In the genomic region with DNA sequence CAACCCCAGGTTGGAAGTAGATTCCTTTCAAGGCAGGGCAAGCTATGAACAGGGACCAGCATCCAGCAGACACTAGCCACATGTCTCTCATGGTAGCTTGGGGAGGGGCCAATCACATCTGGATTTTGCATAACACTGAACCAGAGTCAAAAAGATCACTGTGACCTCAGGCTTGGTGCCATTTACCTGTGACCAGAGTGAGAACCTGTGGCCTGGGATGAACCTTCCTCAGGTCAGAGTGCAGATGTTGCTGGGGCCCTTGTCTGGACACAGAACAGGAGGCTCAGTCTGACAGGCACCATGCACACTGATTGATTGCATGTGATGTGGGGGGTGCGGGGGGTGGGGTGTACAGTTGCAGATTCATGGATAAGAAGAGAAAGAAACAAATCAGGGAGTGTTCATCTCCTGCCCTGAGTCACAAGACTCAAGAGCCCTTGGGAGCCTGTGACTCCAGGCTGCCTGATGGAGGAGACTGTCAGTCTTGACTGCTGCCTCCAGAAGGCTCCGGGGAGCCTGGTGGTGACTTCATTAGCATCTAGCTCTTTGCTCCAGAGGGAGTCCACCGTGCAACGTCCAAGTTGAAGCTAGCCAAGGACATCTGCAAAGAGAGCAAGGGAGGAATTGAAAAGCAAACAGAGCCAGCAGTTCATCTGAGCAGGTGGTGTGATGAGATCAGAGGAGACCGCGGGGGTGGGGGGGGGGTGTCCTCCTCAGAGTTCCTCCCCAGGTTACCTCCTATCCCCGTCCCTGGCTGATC, we compare ENCODE assay signal across 23 mouse cellular contexts. TPM values are rescaled to one million over a fixed set of nuclear protein-coding genes. Genes with fewer than 3 reads are reported as not detected.
DNase-seq lines count a peak whose midpoint lies in the region; ATAC-seq and TF ChIP-seq lines count a peak whose summit lies in the region.
"Had no signal": no experiment of that assay in that cellular context is flagged by ENCODE, and none has a peak within 500 bp of the region (broad histone marks: within the 10 kb centered on the region; RNA-seq: fewer than 3 reads in every experiment).

No protein-coding gene starts in this region.

- no peaks in the 10 kb centered on the region for H3K36me3 ChIP-seq in hindbrain, embryonic 10.5 days
- H3K36me3 ChIP-seq in hindbrain, postnatal 0 days (ENCODE audit: insufficient read depth, low read length): no peaks in the 10 kb centered on the region
- no peaks in the 10 kb centered on the region for H3K36me3 ChIP-seq in liver, postnatal 0 days (replicated peaks; ENCODE audit: insufficient read depth, low read length)
- no peaks in the 10 kb centered on the region for H3K36me3 ChIP-seq in stomach, postnatal 0 days (ENCODE audit: control insufficient read depth, insufficient read depth, low read length)
- no peaks in the 10 kb centered on the region for H3K36me3 ChIP-seq in forebrain, embryonic 16.5 days (ENCODE audit: control insufficient read depth, insufficient read depth)
- H3K36me3 ChIP-seq: G1E; stomach, embryonic 15.5 days had no signal

- peaks cover 41% of the 10 kb centered on the region for H3K4me1 ChIP-seq in hindbrain, embryonic 10.5 days (replicated peaks)
- peaks cover 8% of the 10 kb centered on the region; the same call in 1 of the 2 replicates for H3K4me1 ChIP-seq in hindbrain, postnatal 0 days (ENCODE audit: insufficient read depth, low read length)
- H3K4me1 ChIP-seq in liver, postnatal 0 days (ENCODE audit: insufficient read depth): peaks cover 10% of the 10 kb centered on the region; the same call in 1 of the 2 replicates
- H3K4me1 ChIP-seq in stomach, postnatal 0 days (replicated peaks; ENCODE audit: control insufficient read depth, insufficient read depth): no peaks in the 10 kb centered on the region
- H3K4me1 ChIP-seq in forebrain, embryonic 16.5 days (replicated peaks; ENCODE audit: control insufficient read depth, insufficient read depth, low read length): peaks cover 12% of the 10 kb centered on the region

- no peak for TF ChIP-seq CTCF in hindbrain, postnatal 0 days (IDR thresholded peaks at IDR 0.05; ENCODE audit: low read depth)
- TF ChIP-seq CTCF in liver, postnatal 0 days (IDR thresholded peaks at IDR 0.05; ENCODE audit: low read depth): no peak
- TF ChIP-seq CTCF in gastrocnemius, adult 2 months (IDR thresholded peaks at IDR 0.05): no peak
- TF ChIP-seq CTCF in stomach, postnatal 0 days (IDR thresholded peaks at IDR 0.05; ENCODE audit: low read depth): no peak
- no peak for TF ChIP-seq CTCF in left cerebral cortex, adult 2 months (IDR thresholded peaks at IDR 0.05)

- WGBS in hindbrain, embryonic 10.5 days: 19% methylated on average over 7 of the region's 7 CpGs
- WGBS in hindbrain, postnatal 0 days: 19% methylated on average over 7 of the region's 7 CpGs
- WGBS in liver, postnatal 0 days (ENCODE audit: insufficient replicate concordance): 28% methylated on average over 7 of the region's 7 CpGs
- 9% methylated on average over 7 of the region's 7 CpGs for WGBS in stomach, postnatal 0 days
- 28% methylated on average over 7 of the region's 7 CpGs for WGBS in forebrain, embryonic 16.5 days

- H3K4me2 ChIP-seq in hindbrain, postnatal 0 days (ENCODE audit: low read depth, low read length): no peak overlapping the region
- no peak overlapping the region for H3K4me2 ChIP-seq in liver, postnatal 0 days (ENCODE audit: low read depth, low read length)
- no peak overlapping the region for H3K4me2 ChIP-seq in stomach, postnatal 0 days (replicated peaks; ENCODE audit: low read depth)
- H3K4me2 ChIP-seq in forebrain, embryonic 16.5 days (ENCODE audit: low read length): no peak overlapping the region
- H3K4me2 ChIP-seq: midbrain, embryonic 11.5 days; stomach, embryonic 15.5 days had no signal

- intact Hi-C loops in gastrocnemius, adult 2 months (cut with DNase I): no loop called here
- intact Hi-C loops in left cerebral cortex, adult 2 months (cut with DNase I): no loop called here

- no peak for DNase-seq in hindbrain, embryonic 10.5 days (ENCODE audit: low spot score)
- no peak for DNase-seq in hindbrain, postnatal 0 days (ENCODE audit: low spot score)
- no peak for DNase-seq in liver, postnatal 0 days
- no peak for DNase-seq in liver
- DNase-seq in gastrocnemius, adult 2 months: peak; percentile 59
- no peak for DNase-seq in stomach, postnatal 0 days (ENCODE audit: low spot score)
- DNase-seq in left cerebral cortex, adult 2 months (ENCODE audit: extremely low spot score in 1 of 2, low spot score in 2 of 2): no peak
- DNase-seq: adrenal gland, adult 2 months; cerebellum, adult 9-10 months; heart, adult 2 months; heart, postnatal 4 days; right cerebral cortex, postnatal 25 days had no signal

- H3K27ac ChIP-seq in hindbrain, embryonic 10.5 days: 0 out of 2 replicates have a peak overlapping the region, but pooled peaks have one; percentile 18
- H3K27ac ChIP-seq in hindbrain, postnatal 0 days: no peak overlapping the region
- no peak overlapping the region for H3K27ac ChIP-seq in liver, postnatal 0 days (ENCODE audit: low read depth)
- no peak overlapping the region; the same call in 1 of the 2 replicates for H3K27ac ChIP-seq in gastrocnemius, adult 2 months
- no peak overlapping the region for H3K27ac ChIP-seq in stomach, postnatal 0 days (replicated peaks)
- H3K27ac ChIP-seq in forebrain, embryonic 16.5 days (ENCODE audit: low read length): no peak overlapping the region
- H3K27ac ChIP-seq in left cerebral cortex, adult 2 months: no peak overlapping the region
- H3K27ac ChIP-seq: heart, adult 2 months; layer of hippocampus, adult 2 months; liver, embryonic 14.5 days; macrophage; stomach, embryonic 15.5 days had no signal

- H3K9ac ChIP-seq in hindbrain, postnatal 0 days (replicated peaks; ENCODE audit: low read length): no peak overlapping the region
- H3K9ac ChIP-seq in liver, postnatal 0 days (replicated peaks): no peak overlapping the region
- H3K9ac ChIP-seq in stomach, postnatal 0 days (ENCODE audit: low read length): no peak overlapping the region
- H3K9ac ChIP-seq in forebrain, embryonic 16.5 days (replicated peaks; ENCODE audit: low read depth, low read length): no peak overlapping the region
- H3K9ac ChIP-seq: liver, embryonic 14.5 days; stomach, embryonic 15.5 days had no signal

- no peaks in the 10 kb centered on the region for H3K9me3 ChIP-seq in hindbrain, embryonic 10.5 days
- H3K9me3 ChIP-seq in hindbrain, postnatal 0 days (ENCODE audit: low read length): no peaks in the 10 kb centered on the region
- no peaks in the 10 kb centered on the region for H3K9me3 ChIP-seq in liver, postnatal 0 days (ENCODE audit: low read length)
- no peaks in the 10 kb centered on the region for H3K9me3 ChIP-seq in stomach, postnatal 0 days (ENCODE audit: control insufficient read depth, low read length)
- no peaks in the 10 kb centered on the region for H3K9me3 ChIP-seq in forebrain, embryonic 16.5 days (ENCODE audit: control insufficient read depth, low read length)
- H3K9me3 ChIP-seq: stomach, embryonic 15.5 days had no signal

- no peak for ATAC-seq in hindbrain, postnatal 0 days
- peak; percentile 53 for ATAC-seq in liver, postnatal 0 days
- 0 out of 2 replicates have a peak, but pooled peaks have one; percentile 18 for ATAC-seq in stomach, postnatal 0 days (ENCODE audit: low FRiP score, low TSS enrichment)
- ATAC-seq in forebrain, embryonic 16.5 days: no peak
- ATAC-seq: forebrain, embryonic 14.5 days; hindbrain, embryonic 16.5 days had no signal

- H3K4me3 ChIP-seq in hindbrain, embryonic 10.5 days: no peak overlapping the region
- H3K4me3 ChIP-seq in hindbrain, postnatal 0 days (ENCODE audit: low read length): no peak overlapping the region
- H3K4me3 ChIP-seq in liver, postnatal 0 days (ENCODE audit: low read depth, low read length): no peak overlapping the region
- no peak overlapping the region for H3K4me3 ChIP-seq in gastrocnemius, adult 2 months
- H3K4me3 ChIP-seq in stomach, postnatal 0 days (ENCODE audit: low read depth, low read length): no peak overlapping the region
- no peak overlapping the region for H3K4me3 ChIP-seq in forebrain, embryonic 16.5 days (replicated peaks; ENCODE audit: low read length)
- no peak overlapping the region for H3K4me3 ChIP-seq in left cerebral cortex, adult 2 months
- H3K4me3 ChIP-seq: heart, adult 2 months; layer of hippocampus, adult 2 months; stomach, embryonic 15.5 days had no signal

- peaks cover 19% of the 10 kb centered on the region for H3K27me3 ChIP-seq in hindbrain, embryonic 10.5 days (ENCODE audit: insufficient read depth, poor library complexity, severe bottlenecking)
- H3K27me3 ChIP-seq in hindbrain, postnatal 0 days (ENCODE audit: insufficient read depth, low read length): no peaks in the 10 kb centered on the region
- no peaks in the 10 kb centered on the region for H3K27me3 ChIP-seq in liver, postnatal 0 days (ENCODE audit: insufficient read depth, low read length)
- no peaks in the 10 kb centered on the region for H3K27me3 ChIP-seq in stomach, postnatal 0 days (ENCODE audit: control insufficient read depth, insufficient read depth, low read length)
- H3K27me3 ChIP-seq in forebrain, embryonic 16.5 days (replicated peaks; ENCODE audit: control insufficient read depth, insufficient read depth, low read length): no peaks in the 10 kb centered on the region
- H3K27me3 ChIP-seq: stomach, embryonic 15.5 days had no signal

- no peak for TF ChIP-seq EP300 in liver, postnatal 0 days (IDR thresholded peaks at IDR 0.05; ENCODE audit: low read depth)
- no peak for TF ChIP-seq EP300 in stomach, postnatal 0 days (optimal IDR thresholded peaks at IDR 0.05)

RNA-seq across cellular contexts. Expression of a gene that starts 3.5 kb away (rescaled TPM):
- 0.47 and 0.49 TPM in 2 replicates for polyA plus RNA-seq in hindbrain, embryonic 10.5 days (2016; fragmentation: Nextera tagmentation; extraction: Ambion mirVana)
- 0.07 and 1.0 TPM in 2 replicates for total RNA-seq in hindbrain, postnatal 0 days (2014; rRNA removed)
- 0.86 and 0.96 TPM in 2 replicates for polyA plus RNA-seq in hindbrain, postnatal 0 days (2015; fragmentation: Nextera tagmentation; extraction: Ambion mirVana)
- polyA plus RNA-seq in liver, postnatal 0 days (2015; fragmentation: Nextera tagmentation; extraction: Ambion mirVana): 0.07 and 0.09 TPM in 2 replicates
- total RNA-seq in gastrocnemius, adult 2 months (2021): not detected
- polyA plus RNA-seq in stomach, postnatal 0 days (2015; fragmentation: Nextera tagmentation; extraction: Ambion mirVana): 0.02 TPM in 2 replicates
- polyA plus RNA-seq in forebrain, embryonic 16.5 days (2015; fragmentation: Nextera tagmentation; extraction: Ambion mirVana): 0.68 and 0.75 TPM in 2 replicates
- total RNA-seq in left cerebral cortex, adult 2 months (2021): under 1 TPM; 0.30 to 0.86 TPM
- total RNA-seq: adrenal gland, adult 2 months; G1E; heart, adult 2 months; heart, postnatal 4 days had no signal
- polyA plus RNA-seq: adrenal gland, adult 2 months; G1E; heart, embryonic 14.5 days; macrophage had no signal

RNA-seq across cellular contexts. Expression of a gene that starts 25.9 kb away (rescaled TPM):
- polyA plus RNA-seq in hindbrain, embryonic 10.5 days (2016; fragmentation: Nextera tagmentation; extraction: Ambion mirVana): 158 and 162 TPM in 2 replicates
- 85.3 and 96.0 TPM in 2 replicates for total RNA-seq in hindbrain, postnatal 0 days (2014; rRNA removed)
- 112 and 116 TPM in 2 replicates for polyA plus RNA-seq in hindbrain, postnatal 0 days (2015; fragmentation: Nextera tagmentation; extraction: Ambion mirVana)
- 40.0 and 41.5 TPM in 2 replicates for polyA plus RNA-seq in liver, postnatal 0 days (2015; fragmentation: Nextera tagmentation; extraction: Ambion mirVana)
- total RNA-seq in gastrocnemius, adult 2 months (2021): 10 to 100 TPM; 12.4 to 14.4 TPM
- polyA plus RNA-seq in stomach, postnatal 0 days (2015; fragmentation: Nextera tagmentation; extraction: Ambion mirVana): 66.8 and 68.7 TPM in 2 replicates
- 156 TPM in 2 replicates for polyA plus RNA-seq in forebrain, embryonic 16.5 days (2015; fragmentation: Nextera tagmentation; extraction: Ambion mirVana)
- total RNA-seq in left cerebral cortex, adult 2 months (2021): 10 to 100 TPM; 55.8 to 61.1 TPM

RNA-seq across cellular contexts. Expression of a gene that starts 33.9 kb away (rescaled TPM):
- polyA plus RNA-seq in hindbrain, embryonic 10.5 days (2016; fragmentation: Nextera tagmentation; extraction: Ambion mirVana): 12.9 and 14.8 TPM in 2 replicates
- 24.1 and 25.1 TPM in 2 replicates for total RNA-seq in hindbrain, postnatal 0 days (2014; rRNA removed)
- polyA plus RNA-seq in hindbrain, postnatal 0 days (2015; fragmentation: Nextera tagmentation; extraction: Ambion mirVana): 12.8 and 15.6 TPM in 2 replicates
- polyA plus RNA-seq in liver, postnatal 0 days (2015; fragmentation: Nextera tagmentation; extraction: Ambion mirVana): 0.32 and 0.49 TPM in 2 replicates
- under 1 TPM; 0.23 to 0.45 TPM for total RNA-seq in gastrocnemius, adult 2 months (2021)
- polyA plus RNA-seq in stomach, postnatal 0 days (2015; fragmentation: Nextera tagmentation; extraction: Ambion mirVana): 8.2 and 8.9 TPM in 2 replicates
- 7.4 and 9.7 TPM in 2 replicates for polyA plus RNA-seq in forebrain, embryonic 16.5 days (2015; fragmentation: Nextera tagmentation; extraction: Ambion mirVana)
- total RNA-seq in left cerebral cortex, adult 2 months (2021): 10 to 100 TPM in 1 of 2 experiments, 1 to 10 TPM in 1; 9.6 to 13.9 TPM
- total RNA-seq: common myeloid progenitor, adult 5-6 weeks had no signal
- polyA plus RNA-seq: G1E had no signal

RNA-seq across cellular contexts. Expression of a gene that starts 46.3 kb away (rescaled TPM):
- polyA plus RNA-seq in hindbrain, embryonic 10.5 days (2016; fragmentation: Nextera tagmentation; extraction: Ambion mirVana): 92.3 and 95.9 TPM in 2 replicates
- 12.6 and 17.0 TPM in 2 replicates for total RNA-seq in hindbrain, postnatal 0 days (2014; rRNA removed)
- polyA plus RNA-seq in hindbrain, postnatal 0 days (2015; fragmentation: Nextera tagmentation; extraction: Ambion mirVana): 9.7 and 10.3 TPM in 2 replicates
- polyA plus RNA-seq in liver, postnatal 0 days (2015; fragmentation: Nextera tagmentation; extraction: Ambion mirVana): 124 and 126 TPM in 2 replicates
- total RNA-seq in gastrocnemius, adult 2 months (2021): 100 to 1,000 TPM; 181 to 246 TPM
- polyA plus RNA-seq in stomach, postnatal 0 days (2015; fragmentation: Nextera tagmentation; extraction: Ambion mirVana): 24.9 and 25.4 TPM in 2 replicates
- polyA plus RNA-seq in forebrain, embryonic 16.5 days (2015; fragmentation: Nextera tagmentation; extraction: Ambion mirVana): 23.3 and 23.4 TPM in 2 replicates
- total RNA-seq in left cerebral cortex, adult 2 months (2021): 1 to 10 TPM; 3.5 to 4.7 TPM

Comparison
In these comparisons a context has a peak if more than half of its experiments do, and no peak if none do; other contexts are left out.
1. ATAC-seq: peak in liver, postnatal 0 days (single experiment) and stomach, postnatal 0 days (single experiment); none in hindbrain, postnatal 0 days (single experiment) and forebrain, embryonic 16.5 days (single experiment).